Mouse (Mus musculus) small intestine, adult 2 months (tissue): ENCODE results near the gene Zfhx3.

Source experiments
- CTCF ChIP-seq: fragments of 200-500 bp; IDR thresholded peaks from 2 replicates; pipeline ENCODE4 v1.5.1; 2012; ENCODE audit warnings: low read depth, mild to moderate bottlenecking, control low read depth, inconsistent platforms, low read length, moderate library complexity, mixed read lengths; ENCODE audit not compliant: insufficient replicate concordance, insufficient read length; ENCODE audit errors: extremely low read depth
- POLR2A ChIP-seq: fragments of 200-500 bp; IDR thresholded peaks from 2 replicates; pipeline ENCODE4 v1.6.1; 2012; ENCODE audit warnings: low read depth, mild to moderate bottlenecking, control low read depth, inconsistent platforms, low read length, moderate library complexity

- TF ChIP-seq POLR2A (no peak), CTCF (no peak)
Observed at GRCm38 (mm10) chr8:108378036-108378435, 435.6 kb downstream of the Zfhx3 start.
